Comparison of ENCODE assay signal across 20 mouse cellular contexts in the genomic region with DNA sequence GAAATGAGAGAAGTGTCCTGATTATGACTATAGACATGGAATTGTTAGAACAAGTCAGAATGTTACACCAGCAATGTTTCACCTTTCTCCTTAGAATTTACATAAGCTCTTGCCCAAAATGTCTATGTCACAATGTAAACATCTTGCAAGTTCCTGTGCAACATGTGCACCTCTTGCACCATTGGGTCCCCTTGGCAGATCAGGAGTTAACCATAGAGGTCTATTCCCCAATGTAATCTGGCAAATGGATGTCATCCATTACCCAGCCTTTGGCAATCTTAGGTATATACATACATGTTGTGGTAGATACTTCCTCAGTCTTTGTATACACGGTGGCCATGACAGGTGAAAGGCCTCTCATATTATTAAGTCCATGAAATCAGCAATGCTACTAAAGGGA.
"Had no signal": no experiment of that assay in that cellular context is flagged by ENCODE, and none has a peak within 500 bp of the region (broad histone marks: within the 10 kb centered on the region; RNA-seq: fewer than 3 reads in every experiment).

No protein-coding gene starts in this region.

- H3K4me3 ChIP-seq: limb, embryonic 10.5 days; limb, embryonic 13.5 days; liver, embryonic 13.5 days; midbrain, embryonic 15.5 days; neural tube, embryonic 12.5 days; neural tube, embryonic 15.5 days had no signal

- H3K4me1 ChIP-seq: limb, embryonic 10.5 days; limb, embryonic 13.5 days; midbrain, embryonic 15.5 days; neural tube, embryonic 12.5 days; neural tube, embryonic 15.5 days had no signal

- H3K36me3 ChIP-seq: midbrain, embryonic 15.5 days; neural tube, embryonic 15.5 days had no signal

- H3K27me3 ChIP-seq: limb, embryonic 13.5 days; liver, embryonic 13.5 days; midbrain, embryonic 15.5 days; neural tube, embryonic 12.5 days; neural tube, embryonic 15.5 days had no signal

- DNase-seq: kidney, adult 2 months; kidney, postnatal 36 days; liver, embryonic 13.5 days; lung, embryonic 14.5 days; right cerebral cortex, adult 18-20 months; right cerebral cortex, postnatal 14 days; right cerebral cortex, postnatal 4 days; thymus, adult 2 months; thymus, postnatal 14 days; thymus, postnatal 4 days had no signal

- H3K27ac ChIP-seq: kidney, postnatal 0 days; limb, embryonic 10.5 days; limb, embryonic 13.5 days; liver, embryonic 13.5 days; macrophage; midbrain, embryonic 15.5 days; neural tube, embryonic 12.5 days; neural tube, embryonic 15.5 days; stomach, postnatal 0 days had no signal

- ATAC-seq: intestine, postnatal 0 days; lung, postnatal 0 days; midbrain, embryonic 15.5 days had no signal

- H3K9me3 ChIP-seq: limb, embryonic 10.5 days; limb, embryonic 13.5 days; liver, embryonic 13.5 days; midbrain, embryonic 15.5 days; neural tube, embryonic 12.5 days; neural tube, embryonic 15.5 days had no signal
